Mouse (Mus musculus) thymus, adult 2 months (tissue): ENCODE results near the gene Idnk. TPM values are rescaled to one million over a fixed set of nuclear protein-coding genes. Genes with fewer than 3 reads are reported as not detected.
A peak's percentile ranks its signal among the peaks of the same experiment; 100 is the strongest.

Experiments used
- DNase-seq: peaks from one replicate; pipeline ENCODE4 v3.0.0; 2021
- H3K27ac ChIP-seq: fragments of 200-500 bp; 2 replicates; pipeline ENCODE4 v1.5.1; 2012; ENCODE audit warnings: low read length, control low read depth; ENCODE audit not compliant: control insufficient read depth, insufficient read depth
- H3K27me3 ChIP-seq: fragments of 200-500 bp; 2 replicates; pipeline ENCODE4 v1.6.1; 2012; ENCODE audit warnings: mild to moderate bottlenecking, low read length, moderate library complexity, mixed read lengths; ENCODE audit not compliant: control insufficient read depth, insufficient read depth
- H3K36me3 ChIP-seq: fragments of 200-500 bp; 2 replicates; pipeline ENCODE4 v1.6.1; 2012; ENCODE audit warnings: mild to moderate bottlenecking, low read length, moderate library complexity; ENCODE audit not compliant: control insufficient read depth, insufficient read depth
- H3K4me1 ChIP-seq: fragments of 200-500 bp; replicated peaks from 2 replicates; pipeline ENCODE4 v1.6.1; 2012; ENCODE audit warnings: low read length; ENCODE audit not compliant: control insufficient read depth, insufficient read depth
- H3K4me3 ChIP-seq: fragments of 200-500 bp; 2 replicates; pipeline ENCODE4 v1.5.1; 2012; ENCODE audit warnings: mild to moderate bottlenecking, low read length, control low read depth, moderate library complexity; ENCODE audit not compliant: control insufficient read depth, insufficient read depth
- CTCF ChIP-seq: fragments of 200-500 bp; IDR thresholded peaks from 2 replicates; pipeline ENCODE4 v1.5.1; 2012; ENCODE audit warnings: mild to moderate bottlenecking, control low read depth, low read length, moderate library complexity, borderline replicate concordance; ENCODE audit not compliant: control insufficient read depth, poor library complexity, insufficient read depth; ENCODE audit errors: extremely low read depth
- POLR2A ChIP-seq: fragments of 200-500 bp; IDR thresholded peaks from 2 replicates; pipeline ENCODE4 v1.6.1; 2012; ENCODE audit warnings: mild to moderate bottlenecking, low read length, control low read depth, moderate library complexity; ENCODE audit not compliant: control insufficient read depth, poor library complexity, insufficient read depth; ENCODE audit errors: extremely low read depth
- WGBS: fragments of 180-500 bp; shearing (Covaris S2); methylation state at CpG from one replicate; pipeline ENCODE4 v1.1.7; 2018; 5-methylcytosine and 5-hydroxymethylcytosine counted together
- polyA plus RNA-seq: library from polyadenylated mRNA; depleted of rRNA; stranded (reverse); fragments of >200 nt; gene quantifications from 2 replicates; pipeline ENCODE4 v1.2.3, GENCODE M21; 2012

Gene Idnk
- polyA plus RNA-seq, 1 experiment: 57.2 TPM

DNA sequence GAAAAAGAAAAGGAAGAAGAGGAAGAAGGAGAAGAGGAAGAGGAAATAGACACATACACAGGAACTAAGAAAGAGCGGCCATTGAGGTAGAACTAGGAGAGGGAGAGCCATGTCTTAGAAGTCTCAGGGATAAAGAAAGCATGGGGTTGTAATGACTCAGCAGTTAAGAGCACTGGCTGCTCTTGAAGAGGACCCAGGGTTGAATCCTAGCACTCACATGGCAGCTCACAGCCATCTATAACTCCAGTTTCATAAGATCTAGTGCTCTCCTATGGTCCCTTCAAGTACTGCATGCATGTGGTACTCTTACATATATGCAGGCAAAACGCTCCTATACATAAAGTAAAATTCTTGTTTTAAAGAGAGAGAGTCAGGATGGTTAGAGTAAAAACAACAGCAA lies 1.4 kb upstream of the Idnk start:
- TF ChIP-seq CTCF (no peak), POLR2A (no peak)
- 95% methylated on average over 2 of the region's 2 CpGs for WGBS
- peaks cover 6% of the 10 kb centered on the region for H3K4me1 ChIP-seq

DNA sequence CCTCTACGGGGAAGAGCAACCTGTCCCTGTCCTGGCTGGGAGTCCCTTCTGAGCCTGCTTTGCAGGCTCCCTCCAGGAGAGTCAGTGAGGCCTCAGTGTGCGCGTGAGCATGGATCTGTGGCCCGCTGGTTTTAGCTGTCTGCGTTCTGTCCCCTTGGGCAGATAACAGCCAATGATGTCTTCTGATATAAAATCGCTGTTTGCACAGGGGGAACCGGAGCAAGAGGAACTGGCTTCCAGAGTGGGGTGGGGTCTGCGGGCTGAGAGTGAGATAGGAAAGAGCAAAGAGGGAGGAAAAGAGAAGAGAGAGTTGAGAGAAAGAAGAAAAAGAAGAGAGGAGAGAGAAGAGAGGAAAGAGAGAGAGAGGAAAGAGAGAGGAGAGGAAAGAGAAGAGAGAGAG lies 413 bp upstream of the Idnk start:
- Histone ChIP-seq H3K27me3 (no peaks in the 10 kb centered on the region), H3K4me3 (peak overlapping the region; percentile 90), H3K36me3 (peaks cover 10% of the 10 kb centered on the region), H3K27ac (no peak overlapping the region), H3K4me1 (peaks cover 6% of the 10 kb centered on the region)
- 26% methylated on average over 8 of the region's 8 CpGs for WGBS
- peak; percentile 30 for DNase-seq
- TF ChIP-seq CTCF (no peak), POLR2A (no peak)

More for the DNA sequence above, 1.4 kb upstream of the Idnk start:
- Histone ChIP-seq H3K27me3 (no peaks in the 10 kb centered on the region), H3K4me3 (no peak overlapping the region), H3K27ac (no peak overlapping the region), H3K36me3 (peaks cover 9% of the 10 kb centered on the region)
- DNase-seq: peak; percentile 35

DNA sequence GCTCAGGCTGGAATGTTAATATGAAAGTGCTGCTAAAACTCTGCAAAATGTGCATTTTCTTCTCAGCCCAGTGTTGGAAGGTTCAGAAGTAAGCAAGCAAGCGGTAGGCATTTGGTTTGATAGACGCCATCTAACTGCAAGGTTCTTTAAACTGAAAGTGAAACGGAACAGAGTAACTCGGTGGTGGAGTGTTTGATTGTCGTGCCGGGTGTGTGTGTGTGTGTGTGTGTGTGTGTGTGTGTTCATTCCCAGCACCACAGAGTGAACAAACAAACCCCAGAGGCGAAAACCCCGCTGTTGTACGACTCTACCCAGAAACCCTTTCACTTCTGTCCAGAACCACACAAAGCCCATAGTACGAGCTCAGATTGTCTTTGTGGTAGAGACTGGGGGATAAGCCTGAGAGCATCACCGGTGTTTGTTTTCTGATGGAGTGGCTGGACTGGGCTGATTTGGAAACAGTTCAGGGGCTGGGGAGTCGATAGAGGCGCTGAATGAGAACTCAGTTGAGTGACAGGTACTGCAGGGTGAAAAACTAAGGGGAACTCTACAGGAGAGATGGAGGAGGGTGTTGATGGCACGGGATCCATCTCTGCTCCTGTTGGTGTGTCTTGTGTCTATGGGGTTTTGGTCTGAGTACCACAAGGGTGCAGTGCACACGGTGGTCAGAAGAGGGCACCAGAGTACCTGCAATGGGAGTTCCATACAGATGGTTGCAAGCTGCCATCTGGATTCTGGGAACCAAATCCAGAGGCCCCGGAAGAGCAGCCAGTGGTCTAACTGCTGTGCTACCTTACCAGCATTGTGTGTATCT lies 857 bp downstream of the Idnk start:
- H3K36me3 ChIP-seq: peaks cover 16% of the 10 kb centered on the region
- peak; percentile 87 for DNase-seq

DNA sequence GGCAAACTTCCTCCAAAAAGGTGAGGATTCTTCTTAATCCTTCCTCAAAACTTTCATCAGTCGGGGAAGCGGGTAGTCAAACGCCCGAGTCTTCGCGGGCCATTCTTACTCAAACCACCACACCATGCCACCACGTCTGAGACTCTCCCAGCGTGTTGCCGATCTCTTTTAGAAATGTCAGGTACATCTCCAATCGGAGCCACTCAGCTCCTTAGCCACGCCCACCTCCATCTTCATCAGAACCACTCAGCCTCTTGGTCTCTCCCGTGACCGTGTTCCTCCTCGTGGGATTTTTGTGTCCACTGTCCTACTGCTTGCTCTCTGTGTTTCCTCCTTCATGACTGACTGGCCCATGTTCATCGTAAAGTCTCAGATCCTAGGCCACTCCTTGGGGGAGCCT lies 3.3 kb downstream of the Idnk start:
- peaks cover 6% of the 10 kb centered on the region for H3K4me1 ChIP-seq
- no peak for DNase-seq
- H3K27ac ChIP-seq: no peak overlapping the region
- WGBS: 97% methylated on average over 15 of the region's 15 CpGs
- no peak overlapping the region for H3K4me3 ChIP-seq
- peaks cover 19% of the 10 kb centered on the region for H3K36me3 ChIP-seq
- TF ChIP-seq POLR2A (no peak), CTCF (no peak)
- no peaks in the 10 kb centered on the region for H3K27me3 ChIP-seq

More for the DNA sequence above, 857 bp downstream of the Idnk start:
- peak overlapping the region; percentile 90 for H3K4me3 ChIP-seq
- no peaks in the 10 kb centered on the region for H3K27me3 ChIP-seq
- WGBS: 6% methylated on average over 16 of the region's 16 CpGs
- no peak for TF ChIP-seq POLR2A
- TF ChIP-seq CTCF: peak; percentile 66; the same call in 1 of the 2 replicates
- H3K4me1 ChIP-seq: peaks cover 6% of the 10 kb centered on the region
- H3K27ac ChIP-seq: peak overlapping the region; percentile 88

DNA sequence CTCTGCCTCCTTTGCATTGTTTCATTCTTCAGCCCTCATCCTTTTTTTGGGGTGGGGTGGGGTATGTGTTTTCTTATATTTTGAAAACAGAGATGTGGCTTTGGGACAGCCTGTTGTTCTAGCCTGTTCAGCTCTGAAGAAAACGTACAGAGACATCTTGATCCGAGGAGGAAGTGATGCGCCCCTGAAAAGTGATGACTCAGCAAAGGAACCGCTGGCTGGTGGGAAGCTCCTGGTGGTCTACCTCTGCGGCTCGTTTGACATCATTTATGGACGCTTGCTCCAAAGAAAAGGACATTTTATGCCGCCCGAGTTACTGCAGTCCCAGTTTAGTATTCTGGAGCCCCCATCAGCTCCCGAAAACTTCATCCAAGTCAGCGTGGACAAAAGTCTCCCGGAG lies 5.9 kb downstream of the Idnk start:
- 96% methylated on average over 12 of the region's 12 CpGs for WGBS
- no peak overlapping the region for H3K27ac ChIP-seq
- TF ChIP-seq POLR2A (no peak), CTCF (no peak)
- no peak overlapping the region for H3K4me3 ChIP-seq
- H3K27me3 ChIP-seq: no peaks in the 10 kb centered on the region
- peaks cover 19% of the 10 kb centered on the region for H3K36me3 ChIP-seq
- no peak for DNase-seq
- H3K4me1 ChIP-seq: no peaks in the 10 kb centered on the region

DNA sequence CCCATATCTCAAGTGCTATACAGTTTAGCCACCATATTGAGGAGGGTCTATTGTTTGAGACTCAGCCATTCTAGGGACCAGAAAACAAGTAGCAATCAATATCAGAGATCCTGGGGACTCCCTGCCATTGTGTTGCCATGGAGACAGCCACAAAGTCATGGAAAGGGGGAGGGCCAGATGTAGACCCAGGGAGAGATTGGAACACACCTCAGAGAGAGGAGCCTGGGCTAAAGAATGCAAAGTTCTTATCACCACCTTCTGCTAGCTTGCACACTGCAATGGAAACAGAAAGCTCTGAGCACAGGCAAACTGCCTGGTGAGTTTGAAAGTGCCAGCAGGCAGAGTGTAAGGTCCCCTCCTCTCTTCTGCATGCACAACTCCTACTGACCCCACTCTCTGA lies 10.7 kb downstream of the Idnk start:
- H3K4me3 ChIP-seq: no peak overlapping the region
- no peak for DNase-seq
- H3K27ac ChIP-seq: no peak overlapping the region
- no peaks in the 10 kb centered on the region for H3K4me1 ChIP-seq
- H3K27me3 ChIP-seq: no peaks in the 10 kb centered on the region
- H3K36me3 ChIP-seq: peaks cover 9% of the 10 kb centered on the region
- TF ChIP-seq CTCF (no peak), POLR2A (no peak)
